Mouse (Mus musculus) olfactory bulb, adult 2 months (tissue): ENCODE results near the gene Fam102a.

Experiments used
- CTCF ChIP-seq: fragments of 200-500 bp; IDR thresholded peaks from 2 replicates; pipeline ENCODE4 v1.5.1; 2012; ENCODE audit warnings: low read depth, mild to moderate bottlenecking, low read length, moderate library complexity; ENCODE audit not compliant: insufficient read depth
- POLR2A ChIP-seq: fragments of 200-500 bp; IDR thresholded peaks from 2 replicates; pipeline ENCODE4 v1.6.1; 2012; ENCODE audit warnings: mild to moderate bottlenecking, low read depth, low read length, moderate library complexity; ENCODE audit not compliant: insufficient read depth

DNA sequence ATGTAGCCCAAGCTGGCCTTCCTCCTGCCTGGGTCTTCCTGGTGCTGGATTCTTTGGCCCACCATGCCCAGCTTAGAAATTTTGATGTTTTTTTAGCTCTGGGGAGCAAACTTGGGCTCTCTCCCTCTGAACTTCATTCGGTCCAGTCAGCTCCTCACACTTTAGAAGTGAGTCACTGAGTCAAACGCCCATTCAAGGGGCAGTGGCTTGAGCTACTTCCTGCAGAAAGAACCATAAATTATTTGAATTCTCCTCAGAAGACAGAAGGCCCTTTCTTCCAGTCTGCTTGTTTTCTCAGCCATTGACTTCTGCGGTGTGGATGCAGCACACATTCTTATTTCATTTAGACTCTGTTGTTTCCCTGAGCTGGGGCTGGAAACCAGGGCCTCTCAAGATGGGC is 31.5 kb upstream of the Fam102a start:
- TF ChIP-seq CTCF (no peak), POLR2A (no peak)
